Mouse (Mus musculus) hindbrain, embryonic 14.5 days (tissue): ENCODE measurements around the gene Tmem135. TPM values are rescaled to one million over a fixed set of nuclear protein-coding genes. Genes with fewer than 3 reads are reported as not detected.

Experiments
- ATAC-seq: fragments of 200-750 bp; cut with Nextera tagmentation; 2 replicates; pipeline ENCODE4 v1.8.0; 2017; ENCODE audit warnings: moderate number of reproducible peaks, mild to moderate bottlenecking, moderate TSS enrichment, moderate library complexity; ENCODE audit not compliant: low FRiP score
- DNase-seq: peaks from one replicate; pipeline ENCODE4 v3.0.0-alpha.2; 2015; ENCODE audit warnings: low spot score
- H3K27ac ChIP-seq: fragments of 300-500 bp; sonication (generic); 2 replicates; pipeline ENCODE4 v1.5.1; 2014; ENCODE audit warnings: mild to moderate bottlenecking, moderate library complexity
- H3K27me3 ChIP-seq: fragments of 300-500 bp; sonication (generic); 2 replicates; pipeline ENCODE4 v1.6.1; 2014; ENCODE audit warnings: mild to moderate bottlenecking, low read length, mixed read lengths; ENCODE audit not compliant: control insufficient read depth, insufficient read depth
- H3K36me3 ChIP-seq: fragments of 300-500 bp; sonication (generic); replicated peaks from 2 replicates; pipeline ENCODE4 v1.6.1; 2014; ENCODE audit not compliant: control insufficient read depth, insufficient read depth
- H3K4me1 ChIP-seq: fragments of 300-500 bp; sonication (generic); replicated peaks from 2 replicates; pipeline ENCODE4 v1.6.1; 2014; ENCODE audit warnings: antibody characterized with exemption, low read length, mixed read lengths; ENCODE audit not compliant: control insufficient read depth, insufficient read depth
- H3K4me2 ChIP-seq: fragments of 300-500 bp; sonication (generic); replicated peaks from 2 replicates; pipeline ENCODE4 v1.6.1; 2014; ENCODE audit warnings: mild to moderate bottlenecking, moderate library complexity
- H3K4me3 ChIP-seq: fragments of 300-500 bp; sonication (generic); replicated peaks from 2 replicates; pipeline ENCODE4 v1.5.1; 2014; ENCODE audit warnings: mild to moderate bottlenecking, low read length
- H3K9ac ChIP-seq: fragments of 300-500 bp; sonication (generic); 2 replicates; pipeline ENCODE4 v1.6.1; 2014
- H3K9me3 ChIP-seq: fragments of 300-500 bp; sonication (generic); 2 replicates; pipeline ENCODE4 v1.6.1; 2016; ENCODE audit warnings: low read length; ENCODE audit not compliant: control insufficient read depth
- WGBS: fragments of 180-500 bp; shearing (Covaris S2); extraction: QIAGEN DNeasy Blood & Tissue Kit; methylation state at CpG from one replicate; pipeline ENCODE4 v1.1.7; 2014; 5-methylcytosine and 5-hydroxymethylcytosine counted together
- polyA plus RNA-seq: library from polyadenylated mRNA; unstranded; fragments of >200 nt; fragmentation: Nextera tagmentation; extraction: Ambion mirVana; gene quantifications from 2 replicates; pipeline ENCODE4 v1.2.1, GENCODE M21; 2014

Tmem135 gene
- polyA plus RNA-seq, 1 experiment from 2014 or later = 32.7 TPM

DNA sequence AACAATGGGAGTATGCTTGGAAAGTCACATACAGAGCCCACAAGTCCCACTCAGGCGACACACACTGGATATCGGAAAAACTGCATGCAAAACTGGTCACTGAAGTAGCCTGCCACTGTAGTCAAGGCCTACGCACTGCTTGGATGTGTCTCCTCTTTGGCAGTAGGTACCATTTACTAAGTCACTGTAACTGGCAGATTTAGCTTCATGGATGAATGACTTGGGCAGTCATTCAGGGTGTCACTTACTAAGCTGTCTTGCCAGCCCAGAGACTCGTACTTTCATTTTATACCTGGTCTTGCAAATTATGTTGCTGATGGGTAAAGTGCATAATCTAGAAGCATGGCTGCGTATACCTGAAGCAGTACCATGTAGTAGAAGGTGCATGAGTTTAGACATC is 17.3 kb upstream of the Tmem135 start:
- no peaks in the 10 kb centered on the region for H3K36me3 ChIP-seq
- no peaks in the 10 kb centered on the region for H3K4me1 ChIP-seq
- ATAC-seq (no peak), DNase-seq (no peak)
- no peak overlapping the region for H3K4me3 ChIP-seq
- 96% methylated on average over 5 of the region's 5 CpGs for WGBS
- no peak overlapping the region for H3K9ac ChIP-seq
- no peaks in the 10 kb centered on the region for H3K27me3 ChIP-seq
- no peak overlapping the region for H3K4me2 ChIP-seq
- H3K9me3 ChIP-seq = no peaks in the 10 kb centered on the region
- no peak overlapping the region for H3K27ac ChIP-seq

GRCm38 (mm10) chr7:89418917-89419679 is 15.1 kb upstream of the Tmem135 start:
- peak; percentile 65 for DNase-seq
- Histone ChIP-seq H3K4me3 (no peak overlapping the region), H3K27me3 (no peaks in the 10 kb centered on the region), H3K4me2 (no peak overlapping the region), H3K4me1 (no peaks in the 10 kb centered on the region), H3K36me3 (no peaks in the 10 kb centered on the region), H3K9me3 (no peaks in the 10 kb centered on the region), H3K27ac (no peak overlapping the region), H3K9ac (no peak overlapping the region)
- WGBS = 57% methylated on average over 3 of the region's 3 CpGs
- ATAC-seq = no peak

- H3K9ac ChIP-seq = no peak overlapping the region
- H3K27me3 ChIP-seq = no peaks in the 10 kb centered on the region
- H3K4me3 ChIP-seq = no peak overlapping the region
- no peaks in the 10 kb centered on the region for H3K4me1 ChIP-seq
- no peak overlapping the region for H3K4me2 ChIP-seq
- ATAC-seq = no peak
- no peaks in the 10 kb centered on the region for H3K36me3 ChIP-seq
- no peaks in the 10 kb centered on the region for H3K9me3 ChIP-seq
- DNase-seq = no peak
- H3K27ac ChIP-seq = no peak overlapping the region
- WGBS = 68% methylated on average over 8 of the region's 8 CpGs
Observed at GRCm38 (mm10) chr7:89418127-89418653, 14.2 kb upstream of the Tmem135 start.

DNA sequence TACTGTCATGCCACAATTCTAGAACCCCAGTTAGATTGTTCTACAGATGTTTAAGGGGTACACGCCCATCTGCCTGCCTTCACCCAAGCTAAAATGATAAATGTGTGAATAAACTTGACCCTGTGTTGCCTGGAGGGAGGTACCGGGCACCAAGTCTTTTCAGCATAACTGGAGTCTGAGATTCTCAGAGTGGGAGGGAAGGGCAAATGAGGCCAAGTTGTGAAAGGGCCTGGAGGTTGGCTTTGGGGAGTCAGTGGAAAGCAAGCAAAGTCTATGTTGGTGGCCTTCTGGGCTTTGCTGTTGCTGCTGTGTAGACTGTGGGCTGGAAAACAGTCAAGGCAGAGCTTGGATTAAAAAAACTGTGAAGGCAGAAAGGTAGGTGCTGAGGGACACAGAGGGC is 13.7 kb upstream of the Tmem135 start:
- no peak for ATAC-seq
- no peak overlapping the region for H3K4me2 ChIP-seq
- WGBS = 67% methylated on average over 2 of the region's 2 CpGs
- H3K36me3 ChIP-seq = no peaks in the 10 kb centered on the region
- DNase-seq = no peak
- H3K4me3 ChIP-seq = no peak overlapping the region
- H3K27ac ChIP-seq = no peak overlapping the region
- H3K27me3 ChIP-seq = no peaks in the 10 kb centered on the region
- no peaks in the 10 kb centered on the region for H3K9me3 ChIP-seq
- H3K9ac ChIP-seq = no peak overlapping the region
- H3K4me1 ChIP-seq = no peaks in the 10 kb centered on the region

DNA sequence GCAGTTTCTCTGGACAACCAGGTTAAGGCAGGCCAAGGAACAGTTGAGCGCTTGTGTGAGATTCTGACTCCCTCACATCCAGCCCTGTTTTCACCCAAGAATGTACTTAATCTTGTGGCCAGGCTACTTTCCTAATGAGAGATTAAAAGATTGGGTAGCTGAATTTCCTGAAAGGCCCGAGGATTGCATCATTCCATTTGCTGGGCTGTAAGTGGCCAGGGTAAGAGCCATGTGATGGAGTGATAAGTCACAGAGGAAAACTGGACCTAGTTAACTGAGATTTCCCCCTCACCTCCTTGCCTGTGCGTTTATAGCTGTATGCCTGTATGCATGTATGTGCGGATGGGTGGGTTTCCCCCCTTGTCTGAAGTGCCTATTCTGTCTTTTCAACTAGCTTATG is 12.0 kb upstream of the Tmem135 start:
- Histone ChIP-seq H3K4me1 (no peaks in the 10 kb centered on the region), H3K36me3 (no peaks in the 10 kb centered on the region), H3K4me3 (no peak overlapping the region), H3K4me2 (no peak overlapping the region), H3K9me3 (no peaks in the 10 kb centered on the region), H3K27me3 (no peaks in the 10 kb centered on the region), H3K9ac (no peak overlapping the region), H3K27ac (no peak overlapping the region)
- DNase-seq = no peak
- whole genome bisulfite sequencing = 84% methylated on average over 4 of the region's 4 CpGs
- no peak for ATAC-seq

GRCm38 (mm10) chr7:89412094-89412493 is 8.1 kb upstream of the Tmem135 start:
- H3K9me3 ChIP-seq = no peaks in the 10 kb centered on the region
- H3K4me1 ChIP-seq = no peaks in the 10 kb centered on the region; the same call in 1 of the 2 replicates
- no peak overlapping the region for H3K27ac ChIP-seq
- ATAC-seq = no peak
- no peak overlapping the region for H3K9ac ChIP-seq
- no peaks in the 10 kb centered on the region for H3K27me3 ChIP-seq
- no peak overlapping the region for H3K4me2 ChIP-seq
- no peak overlapping the region for H3K4me3 ChIP-seq
- 88% methylated on average over 7 of the region's 7 CpGs for WGBS
- H3K36me3 ChIP-seq = no peaks in the 10 kb centered on the region
- no peak for DNase-seq

GRCm38 (mm10) chr7:89411346-89411745 is 7.3 kb upstream of the Tmem135 start:
- H3K27ac ChIP-seq = no peak overlapping the region
- no peaks in the 10 kb centered on the region; the same call in 1 of the 2 replicates for H3K4me1 ChIP-seq
- no peaks in the 10 kb centered on the region for H3K36me3 ChIP-seq
- no peak overlapping the region for H3K9ac ChIP-seq
- H3K9me3 ChIP-seq = no peaks in the 10 kb centered on the region
- no peak overlapping the region for H3K4me3 ChIP-seq
- ATAC-seq (no peak), DNase-seq (no peak)
- WGBS = 93% methylated on average over 3 of the region's 3 CpGs
- H3K27me3 ChIP-seq = no peaks in the 10 kb centered on the region
- no peak overlapping the region for H3K4me2 ChIP-seq

DNA sequence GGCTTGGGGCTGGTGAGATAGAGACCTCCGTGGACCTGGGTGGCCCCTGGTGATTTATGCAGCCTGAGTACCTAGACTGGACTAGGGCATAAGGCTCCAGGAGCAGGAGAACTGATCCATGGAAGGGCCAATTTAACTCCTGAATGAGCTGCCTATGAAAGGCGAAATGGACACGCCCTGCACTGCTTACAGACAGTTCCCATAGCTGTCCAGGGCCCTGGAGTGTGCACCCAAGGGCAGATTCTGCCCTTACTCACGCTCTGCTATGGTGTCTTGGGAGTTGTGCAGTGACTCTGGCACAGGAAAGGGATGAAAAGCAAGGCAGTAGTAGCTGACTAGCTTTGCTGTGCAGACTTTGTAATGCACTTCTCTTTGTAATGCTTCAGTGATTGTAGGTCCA is 6.3 kb upstream of the Tmem135 start:
- H3K4me1 ChIP-seq = no peaks in the 10 kb centered on the region; the same call in 1 of the 2 replicates
- 80% methylated on average over 4 of the region's 4 CpGs for WGBS

DNA sequence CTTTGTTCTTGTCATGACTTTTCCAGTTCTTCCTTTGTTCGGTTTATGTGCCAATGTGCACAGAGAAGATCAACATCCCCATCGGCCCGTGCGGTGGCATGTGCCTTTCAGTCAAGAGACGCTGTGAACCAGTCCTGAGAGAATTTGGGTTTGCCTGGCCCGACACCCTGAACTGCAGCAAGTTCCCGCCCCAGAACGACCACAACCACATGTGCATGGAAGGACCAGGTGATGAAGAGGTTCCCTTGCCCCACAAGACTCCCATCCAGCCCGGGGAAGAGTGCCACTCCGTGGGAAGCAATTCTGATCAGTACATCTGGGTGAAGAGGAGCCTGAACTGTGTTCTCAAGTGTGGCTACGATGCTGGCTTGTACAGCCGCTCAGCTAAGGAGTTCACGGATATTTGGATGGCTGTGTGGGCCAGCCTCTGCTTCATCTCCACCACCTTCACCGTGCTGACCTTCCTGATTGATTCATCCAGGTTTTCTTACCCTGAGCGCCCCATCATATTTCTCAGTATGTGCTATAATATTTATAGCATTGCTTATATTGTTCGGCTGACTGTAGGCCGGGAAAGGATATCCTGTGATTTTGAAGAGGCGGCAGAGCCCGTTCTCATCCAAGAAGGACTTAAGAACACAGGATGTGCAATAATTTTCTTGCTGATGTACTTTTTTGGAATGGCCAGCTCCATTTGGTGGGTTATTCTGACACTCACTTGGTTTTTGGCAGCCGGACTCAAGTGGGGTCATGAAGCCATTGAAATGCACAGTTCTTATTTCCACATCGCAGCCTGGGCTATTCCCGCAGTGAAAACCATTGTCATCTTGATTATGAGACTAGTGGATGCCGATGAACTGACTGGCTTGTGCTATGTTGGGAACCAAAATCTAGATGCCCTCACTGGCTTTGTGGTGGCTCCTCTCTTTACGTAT is 3.3 kb upstream of the Tmem135 start:
- H3K9me3 ChIP-seq = no peaks in the 10 kb centered on the region
- no peak overlapping the region for H3K4me2 ChIP-seq
- DNase-seq = no peak
- H3K36me3 ChIP-seq = no peaks in the 10 kb centered on the region
- no peak overlapping the region for H3K9ac ChIP-seq
- H3K27me3 ChIP-seq = peaks cover 7% of the 10 kb centered on the region
- no peak overlapping the region for H3K27ac ChIP-seq
- H3K4me1 ChIP-seq = peaks cover 9% of the 10 kb centered on the region
- 92% methylated on average over 24 of the region's 24 CpGs for WGBS
- ATAC-seq = no peak
- no peak overlapping the region for H3K4me3 ChIP-seq

More for the DNA sequence above, 6.3 kb upstream of the Tmem135 start:
- Histone ChIP-seq H3K9me3 (no peaks in the 10 kb centered on the region), H3K27ac (no peak overlapping the region), H3K4me3 (no peak overlapping the region), H3K27me3 (peaks cover 1% of the 10 kb centered on the region), H3K4me2 (no peak overlapping the region), H3K36me3 (no peaks in the 10 kb centered on the region), H3K9ac (no peak overlapping the region)
- ATAC-seq (no peak), DNase-seq (no peak)
